Mouse (Mus musculus) myocyte (in vitro differentiated cells): ENCODE data around the gene Trim23. TPM values are rescaled to one million over a fixed set of nuclear protein-coding genes. Genes with fewer than 3 reads are reported as not detected.

Experiments used
- H3K27me3 ChIP-seq: one replicate; pipeline ENCODE4 v1.6.1; 2011; ENCODE audit not compliant: control insufficient read depth, insufficient read depth, insufficient read length
- H3K36me3 ChIP-seq: one replicate; pipeline ENCODE4 v1.6.1; 2011; ENCODE audit not compliant: control insufficient read depth, insufficient read depth
- H3K4me2 ChIP-seq: one replicate; pipeline ENCODE4 v1.6.1; 2011; ENCODE audit warnings: low read depth, control low read depth
- H3K4me3 ChIP-seq: one replicate; pipeline ENCODE4 v1.5.1; 2011; ENCODE audit warnings: mild to moderate bottlenecking, control low read depth, moderate library complexity
- H3K79me2 ChIP-seq: one replicate; pipeline ENCODE4 v1.6.1; 2011; ENCODE audit not compliant: control insufficient read depth, insufficient read depth
- H3ac ChIP-seq: one replicate; pipeline ENCODE4 v1.6.1; 2011; ENCODE audit not compliant: control insufficient read depth, insufficient read length
- CEBPB ChIP-seq: IDR thresholded peaks from 2 replicates; pipeline ENCODE4 v1.6.1; 2011; ENCODE audit warnings: mild to moderate bottlenecking, moderate library complexity; ENCODE audit not compliant: poor library complexity, insufficient read depth, severe bottlenecking
- E2F4 ChIP-seq: IDR thresholded peaks from one replicate; pipeline ENCODE4 v1.6.1; 2011; ENCODE audit warnings: mild to moderate bottlenecking, control low read depth, moderate library complexity; ENCODE audit not compliant: insufficient read depth
- MAX ChIP-seq: IDR thresholded peaks from one replicate; pipeline ENCODE4 v1.6.1; 2011; ENCODE audit warnings: low read depth, mild to moderate bottlenecking, control low read depth
- MYOD1 ChIP-seq, 3 experiments: IDR thresholded peaks; one replicate each; pipeline ENCODE4 v1.6.1; 2011; ENCODE audit warnings: control low read depth in 2 of 3, low read depth in 2 of 3, mild to moderate bottlenecking in 2 of 3, moderate library complexity in 1 of 3; ENCODE audit not compliant: insufficient read length in 2 of 3, control insufficient read depth in 1 of 3
- MYOG ChIP-seq, 3 experiments: IDR thresholded peaks; one replicate each; pipeline ENCODE4 v1.6.1; 2011; ENCODE audit warnings: control low read depth in 2 of 3, low read depth in 2 of 3, mild to moderate bottlenecking in 2 of 3; ENCODE audit not compliant: insufficient read length in 2 of 3, control insufficient read depth in 1 of 3, insufficient read depth in 1 of 3
- POLR2A ChIP-seq: IDR thresholded peaks from one replicate; pipeline ENCODE4 v1.6.1; 2011; ENCODE audit warnings: low read depth, mild to moderate bottlenecking, control low read depth, moderate library complexity; ENCODE audit not compliant: insufficient read length
- POLR2AphosphoS2 ChIP-seq: IDR thresholded peaks from one replicate; pipeline ENCODE4 v1.6.1; 2011; ENCODE audit warnings: low read depth, control low read depth; ENCODE audit not compliant: insufficient read length
- REST ChIP-seq: IDR thresholded peaks from one replicate; pipeline ENCODE4 v1.6.1; 2011; ENCODE audit warnings: mild to moderate bottlenecking, control low read depth, moderate library complexity; ENCODE audit not compliant: insufficient read depth, insufficient read length
- SRF ChIP-seq: IDR thresholded peaks from one replicate; pipeline ENCODE4 v1.6.1; 2011; ENCODE audit warnings: low read depth; ENCODE audit not compliant: control insufficient read depth, insufficient read length
- TCF12 ChIP-seq: IDR thresholded peaks from one replicate; pipeline ENCODE4 v1.6.1; 2011; ENCODE audit warnings: mild to moderate bottlenecking, control low read depth; ENCODE audit not compliant: poor library complexity, insufficient read depth, severe bottlenecking
- TCF3 ChIP-seq: IDR thresholded peaks from one replicate; pipeline ENCODE4 v1.6.1; 2011; ENCODE audit warnings: low read depth, control low read depth; ENCODE audit not compliant: insufficient read length
- USF1 ChIP-seq: IDR thresholded peaks from one replicate; pipeline ENCODE4 v1.6.1; 2011; ENCODE audit warnings: low read depth, mild to moderate bottlenecking, control low read depth, moderate library complexity
- polyA plus RNA-seq: library from polyadenylated mRNA; unstranded; fragments of >200 nt; fragmentation: generic; extraction: Trizol; gene quantifications from one replicate; pipeline ENCODE4 v1.2.1, GENCODE M21; 2012; ENCODE audit warnings: missing spikeins

The Trim23 gene
- 4.6 TPM for polyA plus RNA-seq

GRCm38 (mm10) chr13:104178650-104179121, at the start of gene Trim23:
Trim23 (plus strand) TSS chr13:104178797.
- no peak for TF ChIP-seq CEBPB
- no peak for TF ChIP-seq TCF12
- peak; percentile 96 for TF ChIP-seq POLR2A
- TF ChIP-seq SRF = peak; percentile 7
- TF ChIP-seq MYOG (IDR thresholded peaks at IDR 0.05; ENCODE audit: control insufficient read depth in 1 of 3, insufficient read depth in 1 of 3, insufficient read length in 2 of 3, low read depth in 2 of 3) = peak in 2 of 3 experiments; percentile 27 to 74
- no peak for TF ChIP-seq MAX
- peak; percentile 20 for TF ChIP-seq USF1
- TF ChIP-seq REST = no peak
- peak; percentile 13 for TF ChIP-seq E2F4
- TF ChIP-seq TCF3 = no peak
- peak in 2 of 3 experiments; percentile 37 to 51 for TF ChIP-seq MYOD1 (IDR thresholded peaks at IDR 0.05; ENCODE audit: control insufficient read depth in 1 of 3, insufficient read length in 2 of 3, low read depth in 2 of 3)
- peak; percentile 90 for TF ChIP-seq POLR2AphosphoS2
- no peaks in the 10 kb centered on the region for H3K27me3 ChIP-seq
- H3ac ChIP-seq = peak within 1 kb of the TSS; percentile 9
- H3K4me3 ChIP-seq = peak within 1 kb of the TSS; percentile 91
- H3K36me3 ChIP-seq = peaks cover 14% of the 10 kb centered on the region
- H3K4me2 ChIP-seq = peak within 1 kb of the TSS; percentile 92
- H3K79me2 ChIP-seq = peaks cover 51% of the 10 kb centered on the region

GRCm38 (mm10) chr13:104132561-104132960, 46.0 kb upstream of the Trim23 start:
- no peak overlapping the region for H3K4me2 ChIP-seq
- TF ChIP-seq REST = no peak
- TF ChIP-seq CEBPB = no peak
- no peak for TF ChIP-seq TCF12
- TF ChIP-seq TCF3 = no peak
- no peak for TF ChIP-seq POLR2A
- TF ChIP-seq MYOG (IDR thresholded peaks at IDR 0.05; ENCODE audit: control insufficient read depth in 1 of 3, insufficient read depth in 1 of 3, insufficient read length in 2 of 3, low read depth in 2 of 3) = no peak
- TF ChIP-seq E2F4 = no peak
- TF ChIP-seq USF1 = no peak
- no peak for TF ChIP-seq SRF
- TF ChIP-seq MAX = no peak
- TF ChIP-seq MYOD1 (IDR thresholded peaks at IDR 0.05; ENCODE audit: control insufficient read depth in 1 of 3, insufficient read length in 2 of 3, low read depth in 2 of 3) = no peak
- TF ChIP-seq POLR2AphosphoS2 = no peak
- no peaks in the 10 kb centered on the region for H3K79me2 ChIP-seq

GRCm38 (mm10) chr13:104134510-104135085, 44.0 kb upstream of the Trim23 start:
- H3ac ChIP-seq = no peak overlapping the region
- no peaks in the 10 kb centered on the region for H3K79me2 ChIP-seq
- TF ChIP-seq POLR2AphosphoS2 (no peak), USF1 (no peak), E2F4 (no peak), MYOD1 (IDR thresholded peaks at IDR 0.05; ENCODE audit: control insufficient read depth in 1 of 3, insufficient read length in 2 of 3, low read depth in 2 of 3) (no peak), TCF12 (no peak), MAX (no peak), POLR2A (no peak), REST (no peak), CEBPB (no peak), TCF3 (no peak), MYOG (IDR thresholded peaks at IDR 0.05; ENCODE audit: control insufficient read depth in 1 of 3, insufficient read depth in 1 of 3, insufficient read length in 2 of 3, low read depth in 2 of 3) (no peak), SRF (no peak)
- H3K27me3 ChIP-seq = no peaks in the 10 kb centered on the region
- no peak overlapping the region for H3K4me2 ChIP-seq
- H3K36me3 ChIP-seq = peaks cover 9% of the 10 kb centered on the region
- H3K4me3 ChIP-seq = no peak overlapping the region

More at GRCm38 (mm10) chr13:104132561-104132960, 46.0 kb upstream of the Trim23 start:
- Histone ChIP-seq H3K36me3 (peaks cover 11% of the 10 kb centered on the region), H3ac (no peak overlapping the region), H3K4me3 (no peak overlapping the region), H3K27me3 (no peaks in the 10 kb centered on the region)

GRCm38 (mm10) chr13:104139369-104140209, 39.0 kb upstream of the Trim23 start:
- no peaks in the 10 kb centered on the region for H3K27me3 ChIP-seq
- TF ChIP-seq TCF12 (no peak), E2F4 (no peak), CEBPB (no peak), MAX (no peak), SRF (no peak), POLR2AphosphoS2 (no peak), POLR2A (no peak)
- H3ac ChIP-seq = no peak overlapping the region
- no peaks in the 10 kb centered on the region for H3K79me2 ChIP-seq
- H3K4me3 ChIP-seq = no peak overlapping the region
- no peak overlapping the region for H3K4me2 ChIP-seq
- H3K36me3 ChIP-seq = peaks cover 7% of the 10 kb centered on the region
